Mouse (Mus musculus) lung, embryonic 15.5 days (tissue): Measurements from ENCODE around the gene Usp10. TPM values are rescaled to one million over a fixed set of nuclear protein-coding genes. Genes with fewer than 3 reads are reported as not detected.

Source experiments
- ATAC-seq: fragments of 200-750 bp; cut with Nextera tagmentation; 2 replicates; pipeline ENCODE4 v1.8.0; 2017; ENCODE audit warnings: moderate number of reproducible peaks, borderline replicate concordance; ENCODE audit not compliant: low FRiP score, low TSS enrichment; ENCODE audit errors: extremely low read depth
- H3K27ac ChIP-seq: fragments of 300-500 bp; sonication (generic); 2 replicates; pipeline ENCODE4 v1.5.1; 2015; ENCODE audit warnings: moderate library complexity, mild to moderate bottlenecking, inconsistent platforms
- H3K27me3 ChIP-seq: fragments of 300-500 bp; sonication (generic); 2 replicates; pipeline ENCODE4 v1.6.1; 2015; ENCODE audit warnings: inconsistent platforms
- H3K36me3 ChIP-seq: fragments of 300-500 bp; sonication (generic); 2 replicates; pipeline ENCODE4 v1.6.1; 2015; ENCODE audit warnings: inconsistent platforms
- H3K4me1 ChIP-seq: fragments of 300-500 bp; sonication (generic); 2 replicates; pipeline ENCODE4 v1.6.1; 2015; ENCODE audit warnings: inconsistent platforms
- H3K4me2 ChIP-seq: fragments of 300-500 bp; sonication (generic); 2 replicates; pipeline ENCODE4 v1.6.1; 2015; ENCODE audit warnings: inconsistent platforms, mild to moderate bottlenecking, moderate library complexity
- H3K4me3 ChIP-seq: fragments of 300-500 bp; sonication (generic); 2 replicates; pipeline ENCODE4 v1.5.1; 2015; ENCODE audit warnings: mild to moderate bottlenecking, inconsistent platforms
- H3K9ac ChIP-seq: fragments of 300-500 bp; sonication (generic); 2 replicates; pipeline ENCODE4 v1.6.1; 2015; ENCODE audit warnings: inconsistent platforms
- H3K9me3 ChIP-seq: fragments of 300-500 bp; sonication (generic); 2 replicates; pipeline ENCODE4 v1.6.1; 2016; ENCODE audit warnings: inconsistent platforms
- WGBS: fragments of 180-500 bp; shearing (Covaris S2); methylation state at CpG from one replicate; pipeline ENCODE4 v1.1.7; 2015; 5-methylcytosine and 5-hydroxymethylcytosine counted together
- polyA plus RNA-seq: library from polyadenylated mRNA; unstranded; fragments of >200 nt; fragmentation: Nextera tagmentation; extraction: Ambion mirVana; gene quantifications from 2 replicates; pipeline ENCODE4 v1.2.1, GENCODE M21; 2015

Gene Usp10
- polyA plus RNA-seq, 1 experiment from 2014 or later = 135 TPM

DNA sequence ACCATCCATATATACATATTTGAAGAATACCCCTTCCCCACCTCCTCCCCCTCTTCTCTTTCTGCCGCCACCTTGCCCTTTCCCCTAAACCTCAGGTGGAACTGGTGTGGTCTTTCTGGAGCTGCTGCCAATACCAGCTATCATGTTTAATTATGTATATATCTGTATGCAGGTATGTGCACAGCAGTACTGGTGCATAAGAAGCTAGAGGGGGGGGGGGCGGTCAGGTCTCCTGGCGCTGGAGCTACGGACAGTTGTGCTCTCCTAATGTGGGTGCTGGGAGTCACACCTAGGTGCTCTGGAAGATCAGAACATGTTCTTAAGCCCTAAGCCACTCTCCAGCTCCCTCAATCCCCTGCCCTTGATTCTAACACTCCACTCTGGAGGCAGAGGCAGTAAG, 13.1 kb upstream of the Usp10 start:
- H3K27ac ChIP-seq = no peak overlapping the region
- peaks cover 18% of the 10 kb centered on the region for H3K27me3 ChIP-seq
- no peak overlapping the region for H3K4me3 ChIP-seq
- no peaks in the 10 kb centered on the region for H3K9me3 ChIP-seq
- no peaks in the 10 kb centered on the region for H3K36me3 ChIP-seq
- H3K4me1 ChIP-seq = peaks cover 10% of the 10 kb centered on the region
- ATAC-seq = peak; percentile 23; the same call in 1 of the 2 replicates
- no peak overlapping the region for H3K9ac ChIP-seq
- WGBS = 63% methylated on average over 4 of the region's 4 CpGs
- no peak overlapping the region for H3K4me2 ChIP-seq

DNA sequence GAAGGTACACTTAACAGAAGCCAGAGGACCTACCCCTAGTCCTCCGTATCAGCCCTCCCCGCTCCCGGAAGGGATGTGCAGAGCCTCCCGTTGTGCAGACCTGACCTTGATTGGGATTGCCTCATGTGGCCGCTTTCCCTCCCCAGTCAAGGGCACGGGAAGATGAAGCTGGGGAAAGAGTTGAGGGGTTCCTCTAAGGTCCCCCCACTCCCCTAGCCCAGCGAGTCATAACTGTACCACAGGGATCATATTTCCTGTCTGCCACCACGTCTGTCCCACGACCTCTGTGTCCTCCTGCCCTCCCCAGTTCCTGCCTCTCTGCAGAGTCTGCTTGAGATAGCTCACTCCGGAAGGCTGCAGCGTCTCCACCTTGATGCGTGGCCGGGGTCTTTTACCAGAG, 12.2 kb upstream of the Usp10 start:
- no peak; the same call in 1 of the 2 replicates for ATAC-seq
- Histone ChIP-seq H3K4me3 (no peak overlapping the region), H3K36me3 (no peaks in the 10 kb centered on the region), H3K9ac (no peak overlapping the region), H3K4me1 (peaks cover 10% of the 10 kb centered on the region), H3K27ac (no peak overlapping the region), H3K4me2 (no peak overlapping the region; the same call in 1 of the 2 replicates), H3K9me3 (no peaks in the 10 kb centered on the region), H3K27me3 (peaks cover 18% of the 10 kb centered on the region)
- 13% methylated on average over 13 of the region's 13 CpGs for WGBS

DNA sequence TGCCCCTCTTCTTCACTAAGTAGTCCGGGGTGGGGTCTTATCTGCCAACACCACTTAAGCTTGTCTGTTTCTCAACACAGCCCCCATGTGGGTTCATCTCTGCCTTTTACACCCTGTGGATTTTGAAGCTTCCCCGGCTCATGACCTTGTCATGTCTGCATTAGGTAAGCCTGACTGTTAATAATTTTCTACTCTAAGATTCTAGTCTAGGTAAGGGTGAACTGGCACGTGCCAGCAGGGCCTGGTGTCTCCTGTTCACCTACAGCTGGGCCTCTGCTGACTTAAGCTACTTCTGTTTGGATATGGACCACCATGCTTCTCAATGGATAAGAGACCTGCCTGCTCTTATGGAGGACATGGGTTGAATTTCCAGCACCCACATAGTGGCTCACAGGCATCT, 8.8 kb upstream of the Usp10 start:
- Histone ChIP-seq H3K27me3 (peaks cover 18% of the 10 kb centered on the region), H3K9ac (no peak overlapping the region), H3K4me2 (no peak overlapping the region), H3K27ac (no peak overlapping the region), H3K9me3 (no peaks in the 10 kb centered on the region), H3K4me3 (no peak overlapping the region), H3K4me1 (peaks cover 10% of the 10 kb centered on the region), H3K36me3 (no peaks in the 10 kb centered on the region)
- WGBS = 59% methylated on average over 3 of the region's 3 CpGs
- ATAC-seq = no peak

DNA sequence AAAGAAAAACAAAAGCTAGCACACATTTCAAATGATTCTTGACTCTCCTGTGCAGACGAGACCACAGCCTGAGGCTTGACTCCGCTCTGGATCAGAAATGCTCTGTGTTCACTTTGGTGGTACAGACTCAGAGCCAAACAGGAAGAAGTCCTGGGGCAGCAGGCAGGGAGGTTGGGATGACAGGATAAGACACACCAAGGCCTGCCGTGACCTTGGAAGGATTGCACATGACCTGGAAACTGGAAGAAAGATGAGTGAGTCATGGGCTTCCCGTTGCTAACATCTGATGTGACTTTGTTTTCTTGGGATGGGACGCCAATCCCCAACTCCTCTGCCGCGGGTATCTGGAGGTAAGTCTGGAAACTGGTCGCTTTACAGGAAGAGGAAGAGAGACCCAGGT, 8.2 kb upstream of the Usp10 start:
- no peak for ATAC-seq
- Histone ChIP-seq H3K9me3 (no peaks in the 10 kb centered on the region), H3K36me3 (no peaks in the 10 kb centered on the region), H3K4me2 (no peak overlapping the region), H3K27me3 (peaks cover 17% of the 10 kb centered on the region), H3K27ac (no peak overlapping the region), H3K9ac (no peak overlapping the region), H3K4me1 (peaks cover 10% of the 10 kb centered on the region), H3K4me3 (no peak overlapping the region)
- WGBS = 57% methylated on average over 8 of the region's 8 CpGs

DNA sequence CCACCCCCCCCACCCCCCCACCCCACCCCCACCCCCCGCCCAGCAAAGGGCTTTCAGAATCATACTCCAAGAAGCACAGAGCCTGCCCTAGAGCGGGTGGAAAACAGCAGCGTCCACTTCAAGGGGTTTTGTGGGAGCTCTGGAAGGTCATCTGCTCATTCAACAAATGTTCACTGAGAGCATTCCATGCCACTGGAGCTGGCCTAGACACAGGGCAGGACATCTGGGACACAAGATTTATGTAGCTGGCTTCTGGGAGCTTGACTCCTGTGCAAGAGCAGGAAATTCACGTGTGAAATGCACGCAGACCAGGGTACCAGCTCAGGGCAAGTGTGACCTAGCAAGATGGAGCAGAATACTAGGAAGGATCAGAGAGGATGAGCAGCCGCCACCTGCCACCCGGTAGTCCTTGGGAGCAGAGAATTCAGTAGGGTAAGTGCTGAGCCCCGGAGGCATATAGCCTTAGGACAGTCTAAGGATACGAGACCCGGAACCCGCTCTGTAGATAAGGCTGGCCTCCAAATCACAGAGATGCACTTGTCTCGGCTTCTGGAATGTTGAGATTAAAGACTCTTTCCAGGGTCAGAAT, 5.7 kb upstream of the Usp10 start:
- Histone ChIP-seq H3K9me3 (no peaks in the 10 kb centered on the region), H3K4me2 (no peak overlapping the region), H3K4me1 (no peaks in the 10 kb centered on the region), H3K36me3 (no peaks in the 10 kb centered on the region), H3K27me3 (peaks cover 5% of the 10 kb centered on the region; the same call in 1 of the 2 replicates), H3K27ac (no peak overlapping the region), H3K9ac (no peak overlapping the region), H3K4me3 (no peak overlapping the region)
- 37% methylated on average over 12 of the region's 12 CpGs for WGBS
- no peak for ATAC-seq

DNA sequence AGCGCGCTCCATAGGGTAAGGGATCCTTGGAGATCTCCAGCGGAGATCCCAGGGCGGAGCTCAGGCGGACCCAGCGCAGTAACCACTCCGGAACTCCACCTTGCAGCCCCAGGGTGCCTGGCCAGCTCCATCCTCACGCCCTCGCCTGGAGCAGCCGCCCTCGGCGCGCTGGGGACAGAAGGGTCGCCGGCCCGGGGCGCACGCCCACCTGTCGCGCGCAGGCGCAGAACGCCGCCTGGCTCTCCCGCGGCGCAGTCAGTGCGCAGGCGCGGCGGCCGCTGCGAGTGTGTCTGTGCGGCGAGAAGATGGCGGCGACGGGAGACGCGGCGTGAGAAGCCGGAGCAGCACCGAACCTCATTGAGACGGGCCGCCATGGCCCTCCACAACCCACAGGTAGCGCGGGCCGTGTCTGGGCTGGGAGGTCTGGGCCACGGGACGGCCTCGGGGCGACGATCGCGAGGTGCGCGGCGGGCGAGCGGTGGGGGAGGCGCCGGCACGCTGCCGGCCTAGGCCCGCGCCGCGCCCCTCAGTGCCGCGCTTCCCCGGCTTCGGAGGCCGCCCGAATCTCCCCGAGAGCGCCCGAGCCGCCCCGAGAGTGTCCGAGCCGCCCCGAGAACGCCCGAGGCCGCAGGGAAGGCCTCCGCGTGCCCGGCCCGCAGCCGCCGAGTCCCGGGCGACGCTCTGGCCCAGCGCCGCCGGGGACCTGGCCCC, 542 bp downstream of the Usp10 start, which contains the start of gene Gm20388:
Gm20388 (plus strand) TSS at position 295 of the 711 bp plus-strand sequence.
- Histone ChIP-seq H3K4me3 (peak within 1 kb of the TSS; percentile 89), H3K36me3 (no peaks in the 10 kb centered on the region), H3K9me3 (no peaks in the 10 kb centered on the region), H3K9ac (peak within 1 kb of the TSS; percentile 90), H3K4me2 (peak within 1 kb of the TSS; percentile 97), H3K27ac (peak within 1 kb of the TSS; percentile 92), H3K4me1 (peaks cover 44% of the 10 kb centered on the region), H3K27me3 (peaks cover 5% of the 10 kb centered on the region; the same call in 1 of the 2 replicates)
- under 1% methylated on average over 97 of the region's 97 CpGs for WGBS
- peak; percentile 96 for ATAC-seq

- H3K9ac ChIP-seq = peak overlapping the region; percentile 90
- H3K4me3 ChIP-seq = peak overlapping the region; percentile 89
- H3K27me3 ChIP-seq = peaks cover 5% of the 10 kb centered on the region; the same call in 1 of the 2 replicates
- H3K9me3 ChIP-seq = no peaks in the 10 kb centered on the region
- peak; percentile 39; the same call in 1 of the 2 replicates for ATAC-seq
- H3K4me1 ChIP-seq = peaks cover 50% of the 10 kb centered on the region
- H3K36me3 ChIP-seq = no peaks in the 10 kb centered on the region
- under 1% methylated on average over 30 of the region's 30 CpGs for WGBS
- H3K27ac ChIP-seq = peak overlapping the region; percentile 92
- peak overlapping the region; percentile 97 for H3K4me2 ChIP-seq
Observed at GRCm38 (mm10) chr8:119911258-119911962, 1.2 kb downstream of the Usp10 start.

DNA sequence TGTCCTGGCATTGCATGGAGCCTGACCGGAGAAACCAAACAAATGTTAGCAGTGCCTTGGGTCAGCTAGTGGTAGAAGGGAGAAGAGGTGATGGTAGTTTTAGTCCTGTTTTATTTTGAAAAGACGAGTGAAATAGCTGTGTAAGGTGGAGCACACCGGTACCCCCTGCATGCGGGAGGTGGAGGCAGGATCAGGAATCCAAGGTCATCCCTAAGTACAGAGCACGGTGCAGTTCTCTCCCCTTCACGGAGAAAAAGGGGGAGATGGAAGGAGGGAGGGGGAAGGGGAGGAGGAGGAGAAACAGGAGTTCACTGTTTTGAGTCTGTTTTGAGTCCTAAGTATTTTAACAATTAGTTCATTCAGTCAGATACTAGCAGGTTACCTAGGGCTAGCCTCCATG, 2.5 kb downstream of the Usp10 start:
- H3K27me3 ChIP-seq = peaks cover 2% of the 10 kb centered on the region; the same call in 1 of the 2 replicates
- H3K9me3 ChIP-seq = no peaks in the 10 kb centered on the region
- ATAC-seq = no peak
- H3K27ac ChIP-seq = 0 out of 2 replicates have a peak overlapping the region, but pooled peaks have one; percentile 72
- H3K4me2 ChIP-seq = peak overlapping the region; percentile 97
- H3K9ac ChIP-seq = 0 out of 2 replicates have a peak overlapping the region, but pooled peaks have one; percentile 90
- H3K4me1 ChIP-seq = peaks cover 62% of the 10 kb centered on the region
- peak overlapping the region; percentile 89 for H3K4me3 ChIP-seq
- WGBS = 35% methylated on average over 6 of the region's 6 CpGs
- H3K36me3 ChIP-seq = no peaks in the 10 kb centered on the region

DNA sequence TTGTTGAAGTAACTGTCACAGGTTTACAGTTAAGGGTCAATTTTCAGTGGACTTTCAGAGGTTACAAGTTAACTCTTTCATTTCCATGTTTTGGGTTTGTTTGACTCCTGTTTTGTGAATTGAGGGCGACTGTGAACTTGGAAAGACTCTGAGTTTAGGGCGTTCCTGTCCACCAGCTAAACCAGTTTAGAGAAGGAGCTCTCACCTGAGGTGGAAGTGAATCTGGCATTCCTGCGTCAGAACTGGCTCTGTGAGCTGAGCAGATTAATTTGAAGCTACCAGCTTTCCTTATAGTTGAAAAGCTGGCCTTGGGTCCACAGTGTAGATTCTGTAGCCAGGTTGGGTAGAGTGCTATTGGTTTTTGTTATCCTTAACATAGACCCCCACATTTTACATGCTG, 3.0 kb downstream of the Usp10 start:
- Histone ChIP-seq H3K4me2 (peak overlapping the region; percentile 97), H3K9me3 (no peaks in the 10 kb centered on the region), H3K36me3 (no peaks in the 10 kb centered on the region), H3K4me1 (peaks cover 63% of the 10 kb centered on the region), H3K27me3 (no peaks in the 10 kb centered on the region; the same call in 1 of the 2 replicates), H3K9ac (0 out of 2 replicates have a peak overlapping the region, but pooled peaks have one; percentile 14), H3K4me3 (0 out of 2 replicates have a peak overlapping the region, but pooled peaks have one; percentile 4), H3K27ac (peak overlapping the region; percentile 72)
- WGBS = 44% methylated on average over 3 of the region's 3 CpGs
- no peak for ATAC-seq

DNA sequence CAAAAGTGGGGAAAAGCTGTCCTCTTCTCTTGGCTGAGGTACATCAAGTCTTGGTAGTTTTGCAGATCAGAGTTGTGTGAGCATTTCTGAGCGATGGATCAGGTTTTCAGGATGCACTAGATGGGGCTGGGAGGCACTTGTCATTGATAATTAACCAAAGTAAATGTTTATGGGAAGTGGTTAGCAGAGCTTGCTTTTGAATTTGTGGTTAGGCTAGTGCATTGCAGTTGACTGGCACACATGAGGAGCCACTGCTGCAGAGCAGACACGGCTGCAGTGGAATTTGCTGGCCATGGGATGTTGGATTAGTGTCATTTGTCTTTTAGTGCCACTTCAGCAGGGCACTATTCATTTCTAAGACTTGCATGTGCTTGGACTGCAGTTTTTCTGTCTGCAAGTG, 4.0 kb downstream of the Usp10 start:
- Histone ChIP-seq H3K4me1 (peaks cover 63% of the 10 kb centered on the region), H3K27me3 (no peaks in the 10 kb centered on the region), H3K36me3 (no peaks in the 10 kb centered on the region), H3K9me3 (no peaks in the 10 kb centered on the region), H3K4me3 (no peak overlapping the region), H3K27ac (peak overlapping the region; percentile 72), H3K9ac (no peak overlapping the region), H3K4me2 (peak overlapping the region; percentile 97)
- no peak for ATAC-seq
- WGBS = 33% methylated on average over 2 of the region's 2 CpGs

DNA sequence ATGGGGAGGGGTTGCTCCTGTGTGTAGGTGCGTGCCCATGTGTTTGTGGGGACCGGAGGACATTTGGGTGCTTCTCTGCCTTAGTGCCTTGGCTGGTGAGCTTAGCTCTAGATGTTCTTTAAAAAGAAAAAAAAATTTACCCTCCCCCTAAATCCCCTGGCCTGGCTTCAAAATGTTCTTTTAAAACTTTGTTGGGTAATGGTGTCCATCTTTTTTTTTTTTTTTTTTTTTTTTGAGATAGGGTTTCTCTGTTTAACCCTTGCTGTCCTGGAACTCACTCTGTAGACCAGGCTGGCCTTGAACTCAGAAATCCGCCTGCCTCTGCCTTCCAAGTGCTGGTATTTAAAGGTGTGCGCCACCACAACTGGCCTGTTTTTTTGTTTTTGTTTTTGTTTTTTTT, 5.1 kb downstream of the Usp10 start:
- Histone ChIP-seq H3K36me3 (no peaks in the 10 kb centered on the region), H3K27me3 (no peaks in the 10 kb centered on the region), H3K4me1 (peaks cover 57% of the 10 kb centered on the region), H3K27ac (no peak overlapping the region), H3K9ac (no peak overlapping the region), H3K9me3 (no peaks in the 10 kb centered on the region), H3K4me3 (no peak overlapping the region), H3K4me2 (0 out of 2 replicates have a peak overlapping the region, but pooled peaks have one; percentile 5)
- 74% methylated on average over 4 of the region's 4 CpGs for WGBS
- no peak for ATAC-seq
